Mouse (Mus musculus) ES-E14 (cell line): ENCODE measurements around the gene Tll2.

Experiments used
- CHD2 ChIP-seq: IDR thresholded peaks from 2 replicates; pipeline ENCODE4 v1.6.1; 2014; ENCODE audit warnings: mild to moderate bottlenecking, low read depth, low read length, inconsistent platforms
- HCFC1 ChIP-seq: IDR thresholded peaks from 2 replicates; pipeline ENCODE4 v1.6.1; 2012; ENCODE audit warnings: low read length, inconsistent platforms, borderline replicate concordance; ENCODE audit not compliant: insufficient read depth
- MAFK ChIP-seq: IDR thresholded peaks from 2 replicates; pipeline ENCODE4 v1.6.1; 2014; ENCODE audit warnings: mild to moderate bottlenecking, low read depth, low read length, inconsistent platforms; ENCODE audit not compliant: insufficient read depth
- ZC3H11A ChIP-seq: IDR thresholded peaks from 2 replicates; pipeline ENCODE4 v1.6.1; 2012; ENCODE audit warnings: low read depth, mild to moderate bottlenecking, inconsistent platforms, low read length, borderline replicate concordance
- ZNF384 ChIP-seq: IDR thresholded peaks from 2 replicates; pipeline ENCODE4 v1.6.1; 2012; ENCODE audit warnings: low read depth, low read length, inconsistent platforms

GRCm38 (mm10) chr19:41165914-41166235, 40.8 kb downstream of the Tll2 start:
- TF ChIP-seq ZNF384 (no peak), ZC3H11A (no peak), HCFC1 (no peak), MAFK (no peak), CHD2 (no peak)
